Mouse (Mus musculus) ES-Bruce4 (cell line): Measurements from ENCODE around the gene Pkmyt1. TPM values are rescaled to one million over a fixed set of nuclear protein-coding genes. Genes with fewer than 3 reads are reported as not detected.

Experiments used
- H3K27ac ChIP-seq: 2 replicates; pipeline ENCODE4 v1.5.1; 2012; ENCODE audit warnings: low read length, inconsistent platforms; ENCODE audit not compliant: insufficient read depth
- H3K27me3 ChIP-seq: 2 replicates; pipeline ENCODE4 v1.6.1; 2012; ENCODE audit warnings: mild to moderate bottlenecking, low read length, inconsistent platforms; ENCODE audit not compliant: control insufficient read depth, poor library complexity, insufficient read depth, severe bottlenecking
- H3K36me3 ChIP-seq: 2 replicates; pipeline ENCODE4 v1.6.1; 2012; ENCODE audit warnings: inconsistent platforms, mild to moderate bottlenecking, low read length, moderate library complexity; ENCODE audit not compliant: control insufficient read depth, poor library complexity, insufficient read depth, severe bottlenecking
- H3K4me1 ChIP-seq: one replicate; pipeline ENCODE4 v1.8.1; 2011; ENCODE audit warnings: low read length; ENCODE audit not compliant: control insufficient read depth, insufficient read depth
- H3K4me3 ChIP-seq: 2 replicates; pipeline ENCODE4 v1.5.1; 2011; ENCODE audit warnings: low read depth, mild to moderate bottlenecking, low read length
- H3K9ac ChIP-seq: 2 replicates; pipeline ENCODE4 v1.6.1; 2012; ENCODE audit warnings: low read depth, mild to moderate bottlenecking, inconsistent platforms; ENCODE audit not compliant: poor library complexity, severe bottlenecking
- H3K9me3 ChIP-seq: replicated peaks from 2 replicates; pipeline ENCODE4 v1.6.1; 2012; ENCODE audit warnings: mild to moderate bottlenecking, low read length, inconsistent platforms; ENCODE audit not compliant: control insufficient read depth, poor library complexity, insufficient read depth, severe bottlenecking
- CTCF ChIP-seq: IDR thresholded peaks from one replicate; pipeline ENCODE4 v1.8.1; 2011; ENCODE audit warnings: low read depth, low read length
- EP300 ChIP-seq: IDR thresholded peaks from 2 replicates; pipeline ENCODE4 v1.6.1; 2011; ENCODE audit warnings: low read depth, low read length; ENCODE audit not compliant: insufficient read depth
- POLR2A ChIP-seq: IDR thresholded peaks from one replicate; pipeline ENCODE4 v1.8.1; 2011; ENCODE audit warnings: low read length; ENCODE audit not compliant: insufficient read depth
- polyA plus RNA-seq: library from polyadenylated mRNA; stranded (reverse); fragments of >200 nt; gene quantifications from 2 replicates; pipeline ENCODE4 v1.2.4, GENCODE M21; 2011; ENCODE audit warnings: low read depth; ENCODE audit not compliant: missing spikeins, insufficient read depth, insufficient read length

Gene Pkmyt1
- polyA plus RNA-seq, 1 experiment: 26.5 TPM

DNA sequence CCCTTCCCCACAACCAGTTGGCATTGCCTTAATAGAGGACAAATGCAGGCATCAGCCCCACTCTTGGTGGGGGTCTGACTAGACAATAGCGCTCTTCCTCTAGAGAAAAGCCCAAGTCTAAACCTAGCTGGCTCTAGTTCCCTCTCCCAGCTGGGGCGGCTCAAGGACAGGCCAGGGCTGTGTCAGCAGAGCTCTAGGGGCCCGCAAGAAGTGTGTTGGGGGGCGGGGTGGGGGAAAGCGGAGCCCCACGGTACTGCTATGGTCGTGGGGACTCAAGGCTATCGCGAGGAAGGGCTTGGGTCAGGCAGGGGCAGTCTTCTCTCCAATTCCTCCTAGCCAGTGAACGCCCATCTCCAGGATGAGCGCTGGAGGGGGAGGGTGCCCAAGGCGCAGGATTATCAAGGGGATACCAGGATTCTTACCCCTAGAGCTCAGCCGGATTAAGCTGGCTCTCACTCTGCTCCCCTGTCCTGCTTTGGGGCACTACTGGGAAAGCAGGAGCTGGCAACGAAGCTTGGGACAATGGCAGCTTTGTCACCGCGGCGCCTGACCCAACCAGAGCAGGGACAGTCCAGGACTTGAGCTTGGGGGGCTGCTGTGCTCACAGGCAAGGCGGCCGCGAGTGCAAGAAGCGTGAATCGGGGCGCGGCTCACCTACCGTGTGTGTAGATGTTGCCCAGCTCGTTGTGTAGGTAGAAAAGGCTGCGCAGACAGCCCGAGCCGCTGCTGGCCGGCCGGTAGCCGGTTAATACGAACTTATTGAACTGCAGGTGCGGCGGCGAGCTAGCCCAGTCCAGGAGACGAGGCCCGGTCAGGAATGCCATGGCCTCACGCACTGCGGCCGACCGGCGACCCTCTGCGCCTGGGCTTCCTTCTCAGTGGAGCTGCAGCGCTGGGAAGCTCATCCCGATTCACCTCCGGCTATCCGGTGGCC lies 13.3 kb downstream of the Pkmyt1 start:
- H3K9ac ChIP-seq: peak overlapping the region; percentile 43
- H3K27ac ChIP-seq: no peak overlapping the region
- no peaks in the 10 kb centered on the region for H3K9me3 ChIP-seq
- peak overlapping the region; percentile 58 for H3K4me3 ChIP-seq
- no peak for TF ChIP-seq EP300
- no peak for TF ChIP-seq CTCF
- no peak for TF ChIP-seq POLR2A
- no peaks in the 10 kb centered on the region for H3K27me3 ChIP-seq
- H3K36me3 ChIP-seq: no peaks in the 10 kb centered on the region
- H3K4me1 ChIP-seq: no peaks in the 10 kb centered on the region

DNA sequence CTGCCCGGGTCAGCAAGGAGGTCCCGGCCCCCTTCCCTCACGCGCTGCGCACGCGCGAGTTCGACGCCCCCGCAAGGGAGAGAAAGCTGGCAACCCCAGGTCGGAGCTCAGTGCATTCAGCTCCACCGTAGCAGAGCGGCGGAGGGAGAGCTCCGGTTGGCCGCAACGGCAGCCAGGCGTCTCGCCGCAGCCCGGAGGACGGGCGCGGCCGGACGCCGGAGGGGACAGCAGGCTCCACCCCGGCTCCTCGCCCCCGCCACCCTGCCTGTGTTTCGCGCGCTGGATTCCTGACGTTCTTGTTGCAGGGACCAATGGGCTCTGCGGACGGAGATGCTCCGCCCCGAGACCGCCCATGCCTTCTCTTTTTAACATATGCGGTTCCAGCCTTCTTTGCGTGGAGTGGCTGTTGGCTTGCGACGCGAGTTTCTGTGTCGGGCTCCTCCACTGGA lies 14.0 kb downstream of the Pkmyt1 start:
- H3K36me3 ChIP-seq: no peaks in the 10 kb centered on the region
- H3K9me3 ChIP-seq: no peaks in the 10 kb centered on the region
- no peak for TF ChIP-seq POLR2A
- no peak for TF ChIP-seq CTCF
- no peak for TF ChIP-seq EP300
- peak overlapping the region; percentile 43 for H3K9ac ChIP-seq
- H3K27ac ChIP-seq: no peak overlapping the region
- peak overlapping the region; percentile 58 for H3K4me3 ChIP-seq
- no peaks in the 10 kb centered on the region for H3K4me1 ChIP-seq
- no peaks in the 10 kb centered on the region for H3K27me3 ChIP-seq

DNA sequence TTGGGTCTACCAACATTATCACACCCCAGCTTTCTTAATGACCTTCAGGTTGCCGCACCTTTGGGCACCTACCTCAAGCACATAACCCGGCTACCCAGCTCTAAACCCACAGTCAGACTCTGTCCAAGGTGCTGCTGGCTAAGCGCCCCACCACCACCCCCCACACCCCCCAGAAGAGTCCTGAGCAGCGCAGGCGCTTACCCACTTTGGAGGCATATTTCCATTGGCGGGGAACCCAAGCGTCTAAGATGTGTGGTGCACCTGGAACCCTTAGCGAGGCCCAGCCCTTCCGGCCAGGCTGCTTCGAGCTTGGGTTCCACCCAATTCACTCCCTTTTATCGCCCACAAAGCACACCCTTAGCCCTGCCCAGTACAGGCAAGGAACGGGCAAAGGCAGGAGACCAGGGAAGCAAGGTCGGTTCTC lies 14.5 kb downstream of the Pkmyt1 start, which contains the start of gene Paqr4:
TSS of gene Paqr4 (minus strand) at position 270 of the 424 bp plus-strand sequence.
- H3K4me3 ChIP-seq: peak within 1 kb of the TSS; percentile 58
- H3K4me1 ChIP-seq: no peaks in the 10 kb centered on the region
- no peaks in the 10 kb centered on the region for H3K9me3 ChIP-seq
- no peak within 1 kb of the TSS for H3K27ac ChIP-seq
- TF ChIP-seq POLR2A (no peak), EP300 (no peak), CTCF (no peak)
- no peaks in the 10 kb centered on the region; the same call in 1 of the 2 replicates for H3K27me3 ChIP-seq
- H3K36me3 ChIP-seq: no peaks in the 10 kb centered on the region
- H3K9ac ChIP-seq: peak within 1 kb of the TSS; percentile 43

DNA sequence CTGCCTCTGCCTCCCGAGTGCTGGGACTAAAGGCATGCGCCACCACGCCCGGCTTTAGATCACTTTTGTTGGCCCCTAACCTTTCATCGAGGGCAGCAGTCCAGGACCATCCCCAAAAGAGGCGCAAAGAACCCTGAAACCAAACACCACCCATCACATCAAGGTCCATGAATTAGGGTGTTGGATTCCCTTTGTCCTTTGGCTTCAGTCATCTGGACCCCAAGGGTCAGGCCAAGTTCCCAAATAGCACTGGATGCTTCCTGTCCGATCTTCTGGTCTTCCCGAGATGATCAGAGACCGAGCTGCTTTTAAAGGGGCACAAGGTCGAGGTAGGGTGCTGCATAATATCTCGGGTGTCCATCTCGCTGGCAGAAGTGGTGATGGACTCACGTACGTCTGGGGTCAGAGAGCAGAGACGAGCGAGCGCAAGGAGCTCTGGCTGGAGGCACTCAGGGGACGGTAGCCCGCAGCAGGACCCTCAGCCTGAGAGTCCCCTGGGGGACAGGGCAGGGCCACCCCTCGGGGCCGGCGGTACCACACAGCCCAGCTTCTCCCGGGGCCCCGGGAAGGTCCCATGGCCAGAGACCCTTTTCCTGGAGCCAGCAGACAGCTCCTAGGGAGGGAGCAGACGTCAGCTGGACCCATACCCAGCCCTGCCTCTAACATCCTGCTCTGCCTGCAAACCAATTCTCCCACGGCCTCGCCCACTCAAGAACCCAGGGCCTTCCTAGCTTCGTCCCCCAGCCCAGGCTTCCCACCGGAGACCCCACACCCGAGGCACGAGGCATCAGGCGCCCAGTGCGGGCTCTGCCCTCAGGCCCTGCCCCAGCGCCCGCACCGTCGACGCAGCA lies 15.4 kb downstream of the Pkmyt1 start:
- Histone ChIP-seq H3K4me1 (no peaks in the 10 kb centered on the region), H3K4me3 (no peak overlapping the region; the same call in 1 of the 2 replicates), H3K36me3 (no peaks in the 10 kb centered on the region), H3K9ac (peak overlapping the region; percentile 17; the same call in 1 of the 2 replicates), H3K9me3 (no peaks in the 10 kb centered on the region), H3K27ac (no peak overlapping the region), H3K27me3 (no peaks in the 10 kb centered on the region; the same call in 1 of the 2 replicates)
- TF ChIP-seq POLR2A: no peak
- TF ChIP-seq EP300: no peak
- TF ChIP-seq CTCF: no peak

DNA sequence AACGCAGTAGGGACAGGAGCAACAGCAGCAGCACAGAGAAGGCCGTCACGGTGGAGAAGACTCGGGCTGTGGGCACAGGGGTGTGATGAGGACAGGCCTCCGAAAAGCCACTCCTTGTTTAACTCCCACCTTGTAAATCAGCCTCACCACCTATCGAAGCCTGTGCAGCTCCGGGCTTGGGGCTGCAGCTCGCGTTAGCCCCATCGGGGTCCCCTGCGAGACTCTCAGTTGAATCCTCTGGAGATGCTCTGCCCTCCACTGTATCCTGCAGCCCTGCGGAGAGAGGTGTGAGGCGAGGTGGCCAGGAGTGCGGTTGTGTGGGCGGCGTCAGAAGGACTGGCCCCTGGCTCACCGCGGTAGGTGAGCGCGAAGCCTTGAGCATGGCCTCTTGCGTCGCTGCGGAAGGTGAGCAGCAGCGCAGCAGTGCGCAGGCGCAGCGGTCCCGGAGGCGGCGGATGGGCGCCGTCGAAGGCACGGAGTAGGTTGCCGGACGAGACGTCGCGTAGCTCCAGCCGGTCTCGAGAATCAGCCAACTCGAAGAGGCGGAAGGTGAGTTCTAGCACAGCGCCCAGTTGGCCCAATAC lies 16.2 kb downstream of the Pkmyt1 start:
- Histone ChIP-seq H3K27ac (no peak overlapping the region), H3K4me1 (no peaks in the 10 kb centered on the region), H3K4me3 (peak overlapping the region; percentile 33), H3K9me3 (no peaks in the 10 kb centered on the region), H3K36me3 (no peaks in the 10 kb centered on the region), H3K27me3 (no peaks in the 10 kb centered on the region; the same call in 1 of the 2 replicates), H3K9ac (peak overlapping the region; percentile 17; the same call in 1 of the 2 replicates)
- TF ChIP-seq CTCF (no peak), POLR2A (no peak), EP300 (no peak)
